In genomic region chr15:14418532-14418931, GRCm38 (mm10) we compare ENCODE assay signal across 8 mouse cellular contexts.
A peak's percentile ranks its signal among the peaks of the same experiment; 100 is the strongest.
DNase-seq lines count a peak whose midpoint lies in the region; ATAC-seq lines count a peak whose summit lies in the region.

No protein-coding gene starts in this region.

- intact Hi-C loops in left cerebral cortex, postnatal 36 days (cut with DNase I): no loop called here

- H3K4me1 ChIP-seq in hindbrain, embryonic 11.5 days (replicated peaks; ENCODE audit: control insufficient read depth, insufficient read depth, low read length): no peaks in the 10 kb centered on the region
- no peaks in the 10 kb centered on the region for H3K4me1 ChIP-seq in hindbrain, embryonic 16.5 days (ENCODE audit: control insufficient read depth, insufficient read depth, low read depth, low read length)

- WGBS in hindbrain, embryonic 11.5 days: 46% methylated on average over 5 of the region's 5 CpGs
- 43% methylated on average over 5 of the region's 5 CpGs for WGBS in hindbrain, embryonic 16.5 days

- H3K9me3 ChIP-seq in hindbrain, embryonic 11.5 days (ENCODE audit: control insufficient read depth, low read length): no peaks in the 10 kb centered on the region
- H3K9me3 ChIP-seq in hindbrain, embryonic 16.5 days (ENCODE audit: control insufficient read depth, low read length): no peaks in the 10 kb centered on the region

- ATAC-seq in hindbrain, embryonic 11.5 days (ENCODE audit: low FRiP score): no peak
- no peak for ATAC-seq in hindbrain, embryonic 16.5 days

- no peak overlapping the region for H3K9ac ChIP-seq in hindbrain, embryonic 11.5 days (ENCODE audit: low read depth, low read length)
- H3K9ac ChIP-seq in hindbrain, embryonic 16.5 days (ENCODE audit: low read depth, low read length): no peak overlapping the region

- DNase-seq in hindbrain, embryonic 11.5 days (ENCODE audit: low spot score): peak; percentile 38
- DNase-seq in ES-CJ7 (ENCODE audit: low read depth, low spot score): peak; percentile 71
- DNase-seq in brain, adult 2 months (ENCODE audit: low read depth, low spot score): peak; percentile 71
- DNase-seq in left cerebral cortex, postnatal 36 days (ENCODE audit: low spot score in 2 of 2): peak; percentile 10 to 12
- no peak for DNase-seq in B cell, adult 2 months
- no peak for DNase-seq in thymus, postnatal 0 days (ENCODE audit: low spot score)
- no peak for DNase-seq in testis, postnatal 10 days (ENCODE audit: low spot score)

- no peak overlapping the region for H3K4me2 ChIP-seq in hindbrain, embryonic 11.5 days (replicated peaks; ENCODE audit: low read depth, low read length)
- no peak overlapping the region for H3K4me2 ChIP-seq in hindbrain, embryonic 16.5 days (ENCODE audit: low read length)

- H3K4me3 ChIP-seq in hindbrain, embryonic 11.5 days (ENCODE audit: low read depth, low read length): no peak overlapping the region
- H3K4me3 ChIP-seq in hindbrain, embryonic 16.5 days (ENCODE audit: low read length): no peak overlapping the region

- H3K27me3 ChIP-seq in hindbrain, embryonic 11.5 days (ENCODE audit: control insufficient read depth, insufficient read depth, low read length): no peaks in the 10 kb centered on the region
- H3K27me3 ChIP-seq in hindbrain, embryonic 16.5 days (replicated peaks; ENCODE audit: control insufficient read depth, insufficient read depth, low read length): no peaks in the 10 kb centered on the region

- no peak overlapping the region for H3K27ac ChIP-seq in hindbrain, embryonic 11.5 days (ENCODE audit: low read depth, low read length)
- no peak overlapping the region for H3K27ac ChIP-seq in hindbrain, embryonic 16.5 days (ENCODE audit: low read depth, low read length)

- H3K36me3 ChIP-seq in hindbrain, embryonic 11.5 days (ENCODE audit: control insufficient read depth, insufficient read depth, low read length): no peaks in the 10 kb centered on the region
- no peaks in the 10 kb centered on the region for H3K36me3 ChIP-seq in hindbrain, embryonic 16.5 days (ENCODE audit: control insufficient read depth, insufficient read depth, low read length)

Comparison
In these comparisons a context has a peak if more than half of its experiments do, and no peak if none do; other contexts are left out.
1. DNase-seq: peak in hindbrain, embryonic 11.5 days (single experiment), ES-CJ7 (single experiment), brain, adult 2 months (single experiment) and left cerebral cortex, postnatal 36 days (2 of 2); none in B cell, adult 2 months (0 of 2), thymus, postnatal 0 days (single experiment) and testis, postnatal 10 days (single experiment).